Mouse (Mus musculus) E14TG2a.4 (cell line): ENCODE results near the gene Angpt4.

Experiments used
- CTCF ChIP-seq: conservative IDR thresholded peaks from 2 replicates; pipeline ENCODE4 v1.5.1; 2014; ENCODE audit warnings: low read length
- NANOG ChIP-seq: IDR thresholded peaks from 2 replicates; pipeline ENCODE4 v1.6.1; 2014; ENCODE audit warnings: borderline replicate concordance, low read length, mixed read lengths

- peak; percentile 79 for TF ChIP-seq CTCF
- TF ChIP-seq NANOG, result no peak
Observed at GRCm38 (mm10) chr2:151866487-151866886, 44.5 kb upstream of the Angpt4 start.
